Mouse (Mus musculus) bone marrow, adult 2 months (tissue): ENCODE measurements around the gene Usp27x. TPM values are rescaled to one million over a fixed set of nuclear protein-coding genes. Genes with fewer than 3 reads are reported as not detected.

ENCODE experiments used
- H3K27ac ChIP-seq: fragments of 200-500 bp; 2 replicates; pipeline ENCODE4 v1.5.1; 2012; ENCODE audit warnings: low read depth, mild to moderate bottlenecking, control low read depth, inconsistent platforms, low read length; ENCODE audit not compliant: control insufficient read depth, poor library complexity, insufficient read depth
- H3K4me1 ChIP-seq: fragments of 200-500 bp; 2 replicates; pipeline ENCODE4 v1.6.1; 2011; ENCODE audit warnings: low read length; ENCODE audit not compliant: control insufficient read depth, insufficient read depth
- H3K4me3 ChIP-seq: fragments of 200-500 bp; replicated peaks from 2 replicates; pipeline ENCODE3; 2011; ENCODE audit warnings: mild to moderate bottlenecking, low read depth, low read length, control low read depth; ENCODE audit not compliant: control insufficient read depth
- CTCF ChIP-seq: fragments of 200-500 bp; IDR thresholded peaks from 2 replicates; pipeline ENCODE4 v1.5.1; 2011; ENCODE audit warnings: low read length, control low read depth; ENCODE audit not compliant: control insufficient read depth, insufficient read depth
- POLR2A ChIP-seq: fragments of 200-500 bp; IDR thresholded peaks from 2 replicates; pipeline ENCODE4 v1.6.1; 2011; ENCODE audit warnings: low read depth, mild to moderate bottlenecking, control low read depth, low read length, borderline replicate concordance; ENCODE audit not compliant: control insufficient read depth
- WGBS: fragments of 180-500 bp; shearing (Covaris S2); methylation state at CpG from one replicate; pipeline ENCODE4 v1.1.7; 2018; 5-methylcytosine and 5-hydroxymethylcytosine counted together
- polyA plus RNA-seq: library from polyadenylated mRNA; stranded (reverse); fragments of >200 nt; gene quantifications from 2 replicates; pipeline ENCODE4 v1.2.4, GENCODE M21; 2011; ENCODE audit warnings: low replicate concordance; ENCODE audit not compliant: missing spikeins, insufficient read depth, insufficient read length

The Usp27x gene
- polyA plus RNA-seq: 1.0 TPM in 1 of 2 replicates, not detected in the other

DNA sequence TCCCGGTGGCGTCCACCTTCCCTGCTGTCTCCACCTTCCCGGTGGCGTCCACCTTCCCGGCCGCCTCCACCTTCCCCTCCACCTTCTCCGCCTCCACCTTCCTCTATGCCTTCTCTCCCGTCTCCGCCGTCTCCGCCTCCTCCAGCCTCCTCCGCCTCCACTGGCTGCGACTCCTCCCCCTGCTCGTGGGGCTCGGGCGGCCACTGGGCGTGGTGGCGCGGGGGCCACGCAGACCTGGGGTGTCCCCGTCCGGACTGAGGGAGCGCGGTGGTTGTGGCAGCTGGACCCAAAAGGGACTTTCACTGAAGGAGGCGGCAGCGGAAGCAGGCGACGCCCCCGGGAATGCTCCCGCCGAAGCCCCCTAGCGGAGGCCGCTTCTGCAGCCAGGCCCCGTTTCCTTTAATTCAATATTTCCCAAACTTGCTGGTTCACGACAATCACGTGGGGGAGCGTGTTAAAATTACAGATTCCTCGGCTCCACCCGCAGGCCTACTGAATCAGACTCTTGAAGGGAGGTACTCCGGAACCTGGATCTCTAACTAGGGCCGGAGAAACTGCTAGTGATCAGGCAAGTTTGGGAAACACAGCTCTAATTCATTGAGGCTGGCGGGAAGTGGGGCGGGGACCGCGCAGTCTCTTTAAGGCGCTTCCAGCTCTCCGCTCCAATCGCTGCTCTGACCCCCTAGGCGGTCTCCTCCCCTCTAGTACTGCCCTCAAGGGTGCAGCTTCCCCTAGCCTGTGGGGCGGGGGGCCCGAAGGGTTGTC is at the start of gene Usp27x:
TSS of gene Usp27x (minus strand) at position 115 of the 765 bp plus-strand sequence.
- peak within 1 kb of the TSS; percentile 71 for H3K4me3 ChIP-seq
- 13% methylated on average over 50 of the region's 51 CpGs for WGBS
- TF ChIP-seq CTCF (no peak), POLR2A (0 out of 2 replicates have a peak, but pooled peaks have one; percentile 24)
- H3K4me1 ChIP-seq: no peaks in the 10 kb centered on the region
- H3K27ac ChIP-seq: no peak within 1 kb of the TSS

DNA sequence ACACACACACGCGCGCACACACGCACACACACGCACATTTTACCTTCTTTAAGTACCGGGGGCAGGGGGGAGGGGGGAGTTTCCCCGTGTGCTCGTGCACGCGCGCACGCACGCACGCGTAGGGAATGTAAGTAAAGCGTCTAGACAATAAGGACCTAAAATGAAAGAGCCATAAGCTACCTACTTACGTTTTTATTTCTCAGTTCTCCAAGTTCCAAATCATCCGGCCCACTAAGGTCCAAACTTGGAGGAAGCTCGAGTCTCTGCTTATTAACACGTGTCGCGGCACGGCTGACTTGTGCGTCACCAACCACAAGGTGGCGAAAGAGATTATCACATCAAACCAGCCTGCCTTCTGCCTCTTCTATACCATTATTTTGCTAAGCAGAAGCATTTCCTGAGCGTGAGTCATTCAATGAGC is 47.1 kb upstream of the Usp27x start:
- Histone ChIP-seq H3K27ac (no peak overlapping the region), H3K4me3 (peak overlapping the region; percentile 60), H3K4me1 (no peaks in the 10 kb centered on the region)
- TF ChIP-seq CTCF: peak; percentile 67
- TF ChIP-seq POLR2A: no peak
- WGBS: 15% methylated on average over 26 of the region's 26 CpGs

GRCm38 (mm10) chrX:7422166-7422565 is 46.5 kb upstream of the Usp27x start:
- Histone ChIP-seq H3K4me3 (no peak overlapping the region), H3K27ac (no peak overlapping the region), H3K4me1 (no peaks in the 10 kb centered on the region)
- 46% methylated on average over 6 of the region's 6 CpGs for WGBS
- TF ChIP-seq CTCF: no peak
- no peak for TF ChIP-seq POLR2A

- Histone ChIP-seq H3K27ac (no peak overlapping the region), H3K4me1 (no peaks in the 10 kb centered on the region), H3K4me3 (no peak overlapping the region)
- TF ChIP-seq POLR2A (no peak), CTCF (peak; percentile 77)
- WGBS: 22% methylated on average over 3 of the region's 3 CpGs
These were observed 45.4 kb upstream of the Usp27x start for GRCm38 (mm10) chrX:7421016-7421415.

GRCm38 (mm10) chrX:7416178-7416871 is 40.7 kb upstream of the Usp27x start:
- Histone ChIP-seq H3K27ac (no peak overlapping the region), H3K4me1 (no peaks in the 10 kb centered on the region), H3K4me3 (no peak overlapping the region)
- no peak for TF ChIP-seq CTCF
- no peak for TF ChIP-seq POLR2A
- WGBS: 79% methylated on average over 12 of the region's 12 CpGs

GRCm38 (mm10) chrX:7415308-7415707 is 39.7 kb upstream of the Usp27x start:
- no peak for TF ChIP-seq CTCF
- no peak for TF ChIP-seq POLR2A
- WGBS: 83% methylated on average over 6 of the region's 6 CpGs
- no peak overlapping the region for H3K27ac ChIP-seq
- no peak overlapping the region for H3K4me3 ChIP-seq
- H3K4me1 ChIP-seq: no peaks in the 10 kb centered on the region

GRCm38 (mm10) chrX:7412239-7413033 is 36.8 kb upstream of the Usp27x start:
- Histone ChIP-seq H3K4me1 (no peaks in the 10 kb centered on the region), H3K4me3 (no peak overlapping the region), H3K27ac (no peak overlapping the region)
- no peak for TF ChIP-seq CTCF
- no peak for TF ChIP-seq POLR2A
- 85% methylated on average over 16 of the region's 16 CpGs for WGBS
